Mouse (Mus musculus) midbrain, embryonic 11.5 days (tissue): Measurements from ENCODE around the gene Hsdl1. TPM values are rescaled to one million over a fixed set of nuclear protein-coding genes. Genes with fewer than 3 reads are reported as not detected.

Experiments used
- ATAC-seq: fragments of 200-750 bp; cut with Nextera tagmentation; 2 replicates; pipeline ENCODE4 v1.8.0; 2017; ENCODE audit warnings: moderate TSS enrichment, moderate library complexity; ENCODE audit not compliant: low FRiP score
- DNase-seq: peaks from one replicate; pipeline ENCODE4 v3.0.0; 2015; ENCODE audit warnings: low spot score; ENCODE audit errors: missing footprints
- H3K27ac ChIP-seq: fragments of 300-500 bp; sonication (generic); 2 replicates; pipeline ENCODE4 v1.5.1; 2014; ENCODE audit warnings: low read depth, low read length
- H3K27me3 ChIP-seq: fragments of 300-500 bp; sonication (generic); 2 replicates; pipeline ENCODE4 v1.6.1; 2014; ENCODE audit warnings: mild to moderate bottlenecking, low read length, moderate library complexity, mixed read lengths; ENCODE audit not compliant: control insufficient read depth, insufficient read depth
- H3K36me3 ChIP-seq: fragments of 300-500 bp; sonication (generic); 2 replicates; pipeline ENCODE4 v1.6.1; 2014; ENCODE audit warnings: mild to moderate bottlenecking, low read length, moderate library complexity, mixed read lengths; ENCODE audit not compliant: control insufficient read depth, insufficient read depth
- H3K4me1 ChIP-seq: fragments of 300-500 bp; sonication (generic); 2 replicates; pipeline ENCODE4 v1.6.1; 2014; ENCODE audit warnings: low read length; ENCODE audit not compliant: control insufficient read depth, insufficient read depth
- H3K4me2 ChIP-seq: fragments of 300-500 bp; sonication (generic); 2 replicates; pipeline ENCODE4 v1.6.1; 2014; ENCODE audit warnings: mild to moderate bottlenecking, moderate library complexity
- H3K4me3 ChIP-seq: fragments of 300-500 bp; sonication (generic); 2 replicates; pipeline ENCODE4 v1.5.1; 2014; ENCODE audit warnings: low read depth, low read length
- H3K9ac ChIP-seq: fragments of 300-500 bp; sonication (generic); 2 replicates; pipeline ENCODE4 v1.6.1; 2014; ENCODE audit warnings: low read length
- H3K9me3 ChIP-seq: fragments of 300-500 bp; sonication (generic); 2 replicates; pipeline ENCODE4 v1.6.1; 2016; ENCODE audit warnings: low read length; ENCODE audit not compliant: control insufficient read depth
- WGBS: fragments of 180-500 bp; shearing (Covaris S2); extraction: QIAGEN DNeasy Blood & Tissue Kit; methylation state at CpG from one replicate; pipeline ENCODE4 v1.1.7; 2014; 5-methylcytosine and 5-hydroxymethylcytosine counted together
- polyA plus RNA-seq: library from polyadenylated mRNA; unstranded; fragments of >200 nt; fragmentation: Nextera tagmentation; extraction: Ambion mirVana; gene quantifications from 2 replicates; pipeline ENCODE4 v1.2.1, GENCODE M21; 2014

Gene Hsdl1
- polyA plus RNA-seq, 1 experiment from 2014 or later, result 76.2 TPM

GRCm38 (mm10) chr8:119590348-119590747, 15.4 kb upstream of the Hsdl1 start:
- Histone ChIP-seq H3K4me3 (no peak overlapping the region), H3K27me3 (no peaks in the 10 kb centered on the region), H3K4me1 (peaks cover 5% of the 10 kb centered on the region), H3K9ac (no peak overlapping the region), H3K4me2 (no peak overlapping the region), H3K27ac (no peak overlapping the region), H3K36me3 (no peaks in the 10 kb centered on the region), H3K9me3 (no peaks in the 10 kb centered on the region)
- DNase-seq (no peak), ATAC-seq (no peak)
- 79% methylated on average over 14 of the region's 14 CpGs for WGBS

- no peaks in the 10 kb centered on the region for H3K9me3 ChIP-seq
- WGBS, result 24% methylated on average over 10 of the region's 10 CpGs
- no peak overlapping the region for H3K27ac ChIP-seq
- no peaks in the 10 kb centered on the region for H3K27me3 ChIP-seq
- H3K9ac ChIP-seq, result no peak overlapping the region
- no peaks in the 10 kb centered on the region for H3K4me1 ChIP-seq
- peak; percentile 27; the same call in 1 of the 2 replicates for ATAC-seq
- no peak for DNase-seq
- H3K36me3 ChIP-seq, result no peaks in the 10 kb centered on the region
- no peak overlapping the region for H3K4me2 ChIP-seq
- H3K4me3 ChIP-seq, result no peak overlapping the region
Observed at GRCm38 (mm10) chr8:119588844-119589243, 13.9 kb upstream of the Hsdl1 start.

GRCm38 (mm10) chr8:119588321-119588720, 13.3 kb upstream of the Hsdl1 start:
- H3K27me3 ChIP-seq, result no peaks in the 10 kb centered on the region
- no peak overlapping the region for H3K4me3 ChIP-seq
- WGBS, result 65% methylated on average over 4 of the region's 4 CpGs
- DNase-seq, result peak; percentile 6
- H3K36me3 ChIP-seq, result no peaks in the 10 kb centered on the region
- no peaks in the 10 kb centered on the region for H3K4me1 ChIP-seq
- no peak; the same call in 1 of the 2 replicates for ATAC-seq
- no peaks in the 10 kb centered on the region for H3K9me3 ChIP-seq
- H3K4me2 ChIP-seq, result no peak overlapping the region
- H3K27ac ChIP-seq, result no peak overlapping the region
- no peak overlapping the region for H3K9ac ChIP-seq

- no peaks in the 10 kb centered on the region for H3K27me3 ChIP-seq
- H3K9me3 ChIP-seq, result no peaks in the 10 kb centered on the region
- peak overlapping the region; percentile 36; the same call in 1 of the 2 replicates for H3K9ac ChIP-seq
- WGBS, result 24% methylated on average over 24 of the region's 24 CpGs
- no peaks in the 10 kb centered on the region for H3K4me1 ChIP-seq
- ATAC-seq (no peak), DNase-seq (peak; percentile 41)
- H3K4me3 ChIP-seq, result 0 out of 2 replicates have a peak overlapping the region, but pooled peaks have one; percentile 18
- H3K36me3 ChIP-seq, result no peaks in the 10 kb centered on the region
- H3K27ac ChIP-seq, result no peak overlapping the region
- peak overlapping the region; percentile 38 for H3K4me2 ChIP-seq
Observed at GRCm38 (mm10) chr8:119585901-119586300, 10.9 kb upstream of the Hsdl1 start.

- Histone ChIP-seq H3K4me1 (peaks cover under 1% of the 10 kb centered on the region; the same call in 1 of the 2 replicates), H3K36me3 (no peaks in the 10 kb centered on the region), H3K4me2 (no peak overlapping the region)
Observed at GRCm38 (mm10) chr8:119580441-119581161, 5.6 kb upstream of the Hsdl1 start.

GRCm38 (mm10) chr8:119579096-119579495, 4.1 kb upstream of the Hsdl1 start:
- Histone ChIP-seq H3K27ac (no peak overlapping the region), H3K9me3 (no peaks in the 10 kb centered on the region), H3K4me2 (no peak overlapping the region), H3K9ac (no peak overlapping the region), H3K36me3 (no peaks in the 10 kb centered on the region), H3K4me1 (peaks cover 6% of the 10 kb centered on the region), H3K27me3 (peaks cover 7% of the 10 kb centered on the region; the same call in 1 of the 2 replicates), H3K4me3 (no peak overlapping the region)
- peak; percentile 59 for DNase-seq
- WGBS, result 48% methylated on average over 13 of the region's 13 CpGs
- no peak for ATAC-seq

More at GRCm38 (mm10) chr8:119580441-119581161, 5.6 kb upstream of the Hsdl1 start:
- Histone ChIP-seq H3K27me3 (peaks cover 6% of the 10 kb centered on the region; the same call in 1 of the 2 replicates), H3K9me3 (no peaks in the 10 kb centered on the region), H3K4me3 (no peak overlapping the region), H3K9ac (no peak overlapping the region), H3K27ac (no peak overlapping the region)
- DNase-seq (peak; percentile 26), ATAC-seq (no peak)
- WGBS, result 91% methylated on average over 5 of the region's 5 CpGs

GRCm38 (mm10) chr8:119575366-119575726, 363 bp upstream of the Hsdl1 start:
- Histone ChIP-seq H3K4me1 (peaks cover 11% of the 10 kb centered on the region), H3K4me3 (peak overlapping the region; percentile 91), H3K27me3 (peaks cover 7% of the 10 kb centered on the region; the same call in 1 of the 2 replicates), H3K27ac (no peak overlapping the region), H3K9me3 (no peaks in the 10 kb centered on the region), H3K36me3 (no peaks in the 10 kb centered on the region), H3K4me2 (peak overlapping the region; percentile 80), H3K9ac (peak overlapping the region; percentile 90; the same call in 1 of the 2 replicates)
- 2% methylated on average over 16 of the region's 16 CpGs for WGBS
- ATAC-seq (no peak), DNase-seq (no peak)

- no peak overlapping the region for H3K4me2 ChIP-seq
- no peak overlapping the region for H3K27ac ChIP-seq
- H3K4me3 ChIP-seq, result no peak overlapping the region
- no peak overlapping the region for H3K9ac ChIP-seq
- ATAC-seq (no peak), DNase-seq (peak; percentile 19)
- 95% methylated on average over 4 of the region's 4 CpGs for WGBS
- H3K36me3 ChIP-seq, result peaks cover 4% of the 10 kb centered on the region
- H3K9me3 ChIP-seq, result no peaks in the 10 kb centered on the region
- H3K27me3 ChIP-seq, result peaks cover 7% of the 10 kb centered on the region; the same call in 1 of the 2 replicates
- H3K4me1 ChIP-seq, result peaks cover 11% of the 10 kb centered on the region
Observed at GRCm38 (mm10) chr8:119572411-119572810, 2.6 kb downstream of the Hsdl1 start.

- ATAC-seq (no peak), DNase-seq (no peak)
- no peak overlapping the region for H3K4me2 ChIP-seq
- H3K27me3 ChIP-seq, result peaks cover 7% of the 10 kb centered on the region; the same call in 1 of the 2 replicates
- peaks cover 4% of the 10 kb centered on the region for H3K36me3 ChIP-seq
- H3K27ac ChIP-seq, result no peak overlapping the region
- no peak overlapping the region for H3K9ac ChIP-seq
- WGBS, result 91% methylated on average over 6 of the region's 6 CpGs
- H3K9me3 ChIP-seq, result no peaks in the 10 kb centered on the region
- H3K4me1 ChIP-seq, result peaks cover 11% of the 10 kb centered on the region
- no peak overlapping the region for H3K4me3 ChIP-seq
Observed at GRCm38 (mm10) chr8:119571135-119571534, 3.8 kb downstream of the Hsdl1 start.
